Mouse (Mus musculus): Measurements from ENCODE around the gene Olfr263. TPM values are rescaled to one million over a fixed set of nuclear protein-coding genes. Genes with fewer than 3 reads are reported as not detected.

The Olfr263 gene
- polyA plus RNA-seq, 1 experiment from 2014 or later = not detected

- Histone ChIP-seq H3K9me3 (no peaks in the 10 kb centered on the region), H3K27me3 (no peaks in the 10 kb centered on the region), H3K27ac (peak overlapping the region; percentile 95), H3K9ac (peak overlapping the region; percentile 96), H3K4me2 (replicated peaks) (peak overlapping the region; percentile 85), H3K36me3 (peaks cover 41% of the 10 kb centered on the region), H3K4me3 (peak overlapping the region; percentile 97), H3K4me1 (peaks cover 22% of the 10 kb centered on the region)
- under 1% methylated on average over 71 of the region's 71 CpGs for WGBS
- peak; percentile 53 for ATAC-seq (ENCODE audit: insufficient number of reproducible peaks, insufficient read depth, low FRiP score, low TSS enrichment)
Observed at GRCm38 (mm10) chr13:21180551-21181530, 51.4 kb downstream of the Olfr263 start.

- WGBS = 68% methylated on average over 7 of the region's 7 CpGs
- Histone ChIP-seq H3K27me3 (no peaks in the 10 kb centered on the region), H3K36me3 (peaks cover 53% of the 10 kb centered on the region)
Observed at GRCm38 (mm10) chr13:21181996-21182395, 52.6 kb downstream of the Olfr263 start.

GRCm38 (mm10) chr13:21183066-21183465 is 53.6 kb downstream of the Olfr263 start:
- Histone ChIP-seq H3K27ac (no peak overlapping the region), H3K36me3 (peaks cover 63% of the 10 kb centered on the region), H3K9me3 (no peaks in the 10 kb centered on the region), H3K4me3 (no peak overlapping the region), H3K9ac (no peak overlapping the region), H3K27me3 (no peaks in the 10 kb centered on the region), H3K4me2 (replicated peaks) (no peak overlapping the region), H3K4me1 (peaks cover 22% of the 10 kb centered on the region)
- ATAC-seq (ENCODE audit: insufficient number of reproducible peaks, insufficient read depth, low FRiP score, low TSS enrichment) = no peak
- 94% methylated on average over 6 of the region's 6 CpGs for WGBS

More at GRCm38 (mm10) chr13:21181996-21182395, 52.6 kb downstream of the Olfr263 start:
- Histone ChIP-seq H3K4me1 (peaks cover 22% of the 10 kb centered on the region), H3K27ac (no peak overlapping the region), H3K4me2 (replicated peaks) (peak overlapping the region; percentile 85), H3K9ac (peak overlapping the region; percentile 96), H3K4me3 (peak overlapping the region; percentile 97), H3K9me3 (no peaks in the 10 kb centered on the region)
- no peak for ATAC-seq (ENCODE audit: insufficient number of reproducible peaks, insufficient read depth, low FRiP score, low TSS enrichment)

- Histone ChIP-seq H3K36me3 (peaks cover 69% of the 10 kb centered on the region), H3K9ac (no peak overlapping the region), H3K4me1 (peaks cover 22% of the 10 kb centered on the region), H3K4me2 (replicated peaks) (no peak overlapping the region), H3K9me3 (no peaks in the 10 kb centered on the region), H3K4me3 (no peak overlapping the region), H3K27ac (no peak overlapping the region), H3K27me3 (no peaks in the 10 kb centered on the region)
- ATAC-seq (ENCODE audit: insufficient number of reproducible peaks, insufficient read depth, low FRiP score, low TSS enrichment) = no peak
- 87% methylated on average over 7 of the region's 7 CpGs for WGBS
Observed at GRCm38 (mm10) chr13:21183661-21184060, 54.2 kb downstream of the Olfr263 start.

GRCm38 (mm10) chr13:21185521-21185920 is 56.1 kb downstream of the Olfr263 start:
- 82% methylated on average over 4 of the region's 4 CpGs for WGBS
- peaks cover 88% of the 10 kb centered on the region for H3K36me3 ChIP-seq
- H3K9me3 ChIP-seq = no peaks in the 10 kb centered on the region
- H3K27me3 ChIP-seq = no peaks in the 10 kb centered on the region
- no peak overlapping the region for H3K27ac ChIP-seq
- no peak overlapping the region for H3K4me2 ChIP-seq (replicated peaks)
- no peak overlapping the region for H3K4me3 ChIP-seq
- no peak overlapping the region for H3K9ac ChIP-seq
- peaks cover 17% of the 10 kb centered on the region for H3K4me1 ChIP-seq
- no peak for ATAC-seq (ENCODE audit: insufficient number of reproducible peaks, insufficient read depth, low FRiP score, low TSS enrichment)

Other genes with a start within 250 kb of the Olfr263 start
- 0.09 TPM in 1 of 2 replicates, not detected in the other for gene Olfr1370, start 54.7 kb upstream of the Olfr263 start, polyA plus RNA-seq (2016; fragmentation: Nextera tagmentation; extraction: Ambion mirVana)
- gene Olfr1369-ps1, start 18.2 kb upstream of the Olfr263 start, polyA plus RNA-seq (2016; fragmentation: Nextera tagmentation; extraction: Ambion mirVana) = 0.04 TPM in 1 of 2 replicates, not detected in the other
- not detected in 2 replicates for gene Olfr1368, start 16.2 kb downstream of the Olfr263 start, polyA plus RNA-seq (2016; fragmentation: Nextera tagmentation; extraction: Ambion mirVana)
- gene Trim27, start 49.8 kb downstream of the Olfr263 start, polyA plus RNA-seq (2016; fragmentation: Nextera tagmentation; extraction: Ambion mirVana) = 167 and 170 TPM in 2 replicates
- gene Gpx5, start 163.1 kb downstream of the Olfr263 start, polyA plus RNA-seq (2016; fragmentation: Nextera tagmentation; extraction: Ambion mirVana) = not detected in 2 replicates
- 0.13 and 0.55 TPM in 2 replicates for gene Gpx6, start 182.5 kb downstream of the Olfr263 start, polyA plus RNA-seq (2016; fragmentation: Nextera tagmentation; extraction: Ambion mirVana)
- not detected in 2 replicates for gene Olfr1367, start 217.3 kb downstream of the Olfr263 start, polyA plus RNA-seq (2016; fragmentation: Nextera tagmentation; extraction: Ambion mirVana)
- gene Zscan12, start 233.2 kb downstream of the Olfr263 start, polyA plus RNA-seq (2016; fragmentation: Nextera tagmentation; extraction: Ambion mirVana) = 17.4 and 19.2 TPM in 2 replicates

All from embryonic facial prominence, embryonic 12.5 days (tissue).